Mouse (Mus musculus): ENCODE results near the gene Snx4.

GRCm38 (mm10) chr16:33344379-33344778 is 93.1 kb downstream of the Snx4 start:
- no peak for TF ChIP-seq CTCF (IDR thresholded peaks at IDR 0.05; ENCODE audit: low read depth, low read length)
- no peak for TF ChIP-seq POLR2A (IDR thresholded peaks at IDR 0.05; ENCODE audit: borderline replicate concordance, low read depth, low read length)

All from bone marrow macrophage, adult 2 months (primary cell).